Mouse (Mus musculus): ENCODE measurements at regions not wholly inside any gene's neighbourhood (a gene's known extent, or its start where the extent isn't known, plus 50 kb on each side); places are given as distances from the start of the nearest gene placed in this dataset.

- ATAC-seq, result no peak
- Histone ChIP-seq H3K4me3 (ENCODE audit: low read depth, low read length) (no peak overlapping the region), H3K9ac (no peak overlapping the region), H3K9me3 (ENCODE audit: low read length) (no peaks in the 10 kb centered on the region), H3K4me1 (ENCODE audit: insufficient read depth) (no peaks in the 10 kb centered on the region), H3K4me2 (ENCODE audit: low read depth) (no peak overlapping the region), H3K27me3 (ENCODE audit: insufficient read depth, low read length) (no peaks in the 10 kb centered on the region), H3K36me3 (ENCODE audit: insufficient read depth) (no peaks in the 10 kb centered on the region), H3K27ac (ENCODE audit: low read depth, low read length) (no peak overlapping the region)
- 59% methylated on average over 5 of the region's 5 CpGs for WGBS
- no peak for DNase-seq
- TF ChIP-seq CTCF (IDR thresholded peaks at IDR 0.05; ENCODE audit: low read depth), result no peak
Observed at GRCm38 (mm10) chr6:51122941-51123340, 309.5 kb upstream of the Nfe2l3 start.

- H3K27me3 ChIP-seq (ENCODE audit: insufficient read depth, low read length), result no peaks in the 10 kb centered on the region
- H3K9ac ChIP-seq, result no peak overlapping the region
- H3K9me3 ChIP-seq (ENCODE audit: low read length), result no peaks in the 10 kb centered on the region
- H3K36me3 ChIP-seq (ENCODE audit: insufficient read depth), result no peaks in the 10 kb centered on the region
- WGBS, result 45% methylated on average over 6 of the region's 6 CpGs
- no peak for DNase-seq
- H3K4me1 ChIP-seq (ENCODE audit: insufficient read depth), result no peaks in the 10 kb centered on the region
- H3K4me3 ChIP-seq (ENCODE audit: low read depth, low read length), result no peak overlapping the region
- H3K27ac ChIP-seq (ENCODE audit: low read depth, low read length), result no peak overlapping the region
- no peak for TF ChIP-seq CTCF (IDR thresholded peaks at IDR 0.05; ENCODE audit: low read depth)
- ATAC-seq, result no peak
- H3K4me2 ChIP-seq (ENCODE audit: low read depth), result no peak overlapping the region
Observed at GRCm38 (mm10) chr6:51127851-51128250, 304.6 kb upstream of the Nfe2l3 start.

- no peaks in the 10 kb centered on the region for H3K4me1 ChIP-seq (ENCODE audit: insufficient read depth)
- H3K4me3 ChIP-seq (ENCODE audit: low read depth, low read length), result no peak overlapping the region
- WGBS, result 94% methylated on average over 13 of the region's 13 CpGs
- no peaks in the 10 kb centered on the region for H3K36me3 ChIP-seq (ENCODE audit: insufficient read depth)
- no peak overlapping the region for H3K4me2 ChIP-seq (ENCODE audit: low read depth)
- H3K9ac ChIP-seq, result no peak overlapping the region
- no peaks in the 10 kb centered on the region for H3K9me3 ChIP-seq (ENCODE audit: low read length)
- ATAC-seq (no peak), DNase-seq (no peak)
- TF ChIP-seq CTCF (IDR thresholded peaks at IDR 0.05; ENCODE audit: low read depth), result no peak
- no peak overlapping the region for H3K27ac ChIP-seq (ENCODE audit: low read depth, low read length)
- H3K27me3 ChIP-seq (ENCODE audit: insufficient read depth, low read length), result no peaks in the 10 kb centered on the region
Observed at GRCm38 (mm10) chr6:51129096-51129495, 303.4 kb upstream of the Nfe2l3 start.

- 92% methylated on average over 14 of the region's 14 CpGs for WGBS
- no peak overlapping the region for H3K4me3 ChIP-seq (ENCODE audit: low read depth, low read length)
- no peak overlapping the region for H3K9ac ChIP-seq
- DNase-seq (no peak), ATAC-seq (no peak)
- no peaks in the 10 kb centered on the region for H3K36me3 ChIP-seq (ENCODE audit: insufficient read depth)
- H3K4me1 ChIP-seq (ENCODE audit: insufficient read depth), result no peaks in the 10 kb centered on the region
- no peaks in the 10 kb centered on the region for H3K27me3 ChIP-seq (ENCODE audit: insufficient read depth, low read length)
- H3K27ac ChIP-seq (ENCODE audit: low read depth, low read length), result no peak overlapping the region
- H3K4me2 ChIP-seq (ENCODE audit: low read depth), result no peak overlapping the region
- TF ChIP-seq CTCF (IDR thresholded peaks at IDR 0.05; ENCODE audit: low read depth), result no peak
- H3K9me3 ChIP-seq (ENCODE audit: low read length), result no peaks in the 10 kb centered on the region
Observed at GRCm38 (mm10) chr6:51129591-51129990, 302.9 kb upstream of the Nfe2l3 start.

- 78% methylated on average over 11 of the region's 11 CpGs for WGBS
- H3K36me3 ChIP-seq (ENCODE audit: insufficient read depth), result no peaks in the 10 kb centered on the region
- H3K27ac ChIP-seq (ENCODE audit: low read depth, low read length), result no peak overlapping the region
- no peaks in the 10 kb centered on the region for H3K9me3 ChIP-seq (ENCODE audit: low read length)
- no peaks in the 10 kb centered on the region for H3K27me3 ChIP-seq (ENCODE audit: insufficient read depth, low read length)
- DNase-seq (no peak), ATAC-seq (no peak)
- TF ChIP-seq CTCF (IDR thresholded peaks at IDR 0.05; ENCODE audit: low read depth), result no peak
- no peak overlapping the region for H3K9ac ChIP-seq
- H3K4me3 ChIP-seq (ENCODE audit: low read depth, low read length), result no peak overlapping the region
- H3K4me2 ChIP-seq (ENCODE audit: low read depth), result no peak overlapping the region
- H3K4me1 ChIP-seq (ENCODE audit: insufficient read depth), result no peaks in the 10 kb centered on the region
Observed at GRCm38 (mm10) chr6:51144762-51145161, 287.7 kb upstream of the Nfe2l3 start.

- no peak overlapping the region for H3K4me3 ChIP-seq (ENCODE audit: low read depth, low read length)
- H3K4me1 ChIP-seq (ENCODE audit: insufficient read depth), result no peaks in the 10 kb centered on the region
- ATAC-seq (no peak), DNase-seq (no peak)
- no peak overlapping the region for H3K27ac ChIP-seq (ENCODE audit: low read depth, low read length)
- no peak overlapping the region for H3K4me2 ChIP-seq (ENCODE audit: low read depth)
- no peak for TF ChIP-seq CTCF (IDR thresholded peaks at IDR 0.05; ENCODE audit: low read depth)
- H3K27me3 ChIP-seq (ENCODE audit: insufficient read depth, low read length), result no peaks in the 10 kb centered on the region
- H3K36me3 ChIP-seq (ENCODE audit: insufficient read depth), result no peaks in the 10 kb centered on the region
- 89% methylated on average over 4 of the region's 4 CpGs for WGBS
- H3K9ac ChIP-seq, result no peak overlapping the region
- H3K9me3 ChIP-seq (ENCODE audit: low read length), result no peaks in the 10 kb centered on the region
Observed at GRCm38 (mm10) chr6:51145863-51146262, 286.6 kb upstream of the Nfe2l3 start.

- Histone ChIP-seq H3K9me3 (ENCODE audit: low read length) (no peaks in the 10 kb centered on the region), H3K27ac (ENCODE audit: low read depth, low read length) (no peak overlapping the region), H3K9ac (no peak overlapping the region), H3K36me3 (ENCODE audit: insufficient read depth) (no peaks in the 10 kb centered on the region), H3K4me3 (ENCODE audit: low read depth, low read length) (no peak overlapping the region), H3K4me1 (ENCODE audit: insufficient read depth) (no peaks in the 10 kb centered on the region), H3K4me2 (ENCODE audit: low read depth) (no peak overlapping the region), H3K27me3 (ENCODE audit: insufficient read depth, low read length) (no peaks in the 10 kb centered on the region)
- no peak for TF ChIP-seq CTCF (IDR thresholded peaks at IDR 0.05; ENCODE audit: low read depth)
- 89% methylated on average over 9 of the region's 9 CpGs for WGBS
- ATAC-seq, result no peak
- no peak for DNase-seq
Observed at GRCm38 (mm10) chr6:51148821-51149220, 283.6 kb upstream of the Nfe2l3 start.

- no peak for TF ChIP-seq CTCF (IDR thresholded peaks at IDR 0.05; ENCODE audit: low read depth)
- WGBS, result 74% methylated on average over 2 of the region's 2 CpGs
- Histone ChIP-seq H3K4me2 (ENCODE audit: low read depth) (no peak overlapping the region), H3K27ac (ENCODE audit: low read depth, low read length) (no peak overlapping the region), H3K9me3 (ENCODE audit: low read length) (no peaks in the 10 kb centered on the region), H3K27me3 (ENCODE audit: insufficient read depth, low read length) (no peaks in the 10 kb centered on the region), H3K4me1 (ENCODE audit: insufficient read depth) (no peaks in the 10 kb centered on the region), H3K9ac (no peak overlapping the region), H3K36me3 (ENCODE audit: insufficient read depth) (no peaks in the 10 kb centered on the region), H3K4me3 (ENCODE audit: low read depth, low read length) (no peak overlapping the region)
- DNase-seq (no peak), ATAC-seq (no peak)
Observed at GRCm38 (mm10) chr6:51150066-51150465, 282.4 kb upstream of the Nfe2l3 start.

All from forebrain, postnatal 0 days (tissue).